Mouse (Mus musculus): ENCODE results near the gene Kif22. TPM values are rescaled to one million over a fixed set of nuclear protein-coding genes. Genes with fewer than 3 reads are reported as not detected.

The Kif22 gene
- polyA plus RNA-seq, 1 experiment from 2014 or later = 152 TPM

DNA sequence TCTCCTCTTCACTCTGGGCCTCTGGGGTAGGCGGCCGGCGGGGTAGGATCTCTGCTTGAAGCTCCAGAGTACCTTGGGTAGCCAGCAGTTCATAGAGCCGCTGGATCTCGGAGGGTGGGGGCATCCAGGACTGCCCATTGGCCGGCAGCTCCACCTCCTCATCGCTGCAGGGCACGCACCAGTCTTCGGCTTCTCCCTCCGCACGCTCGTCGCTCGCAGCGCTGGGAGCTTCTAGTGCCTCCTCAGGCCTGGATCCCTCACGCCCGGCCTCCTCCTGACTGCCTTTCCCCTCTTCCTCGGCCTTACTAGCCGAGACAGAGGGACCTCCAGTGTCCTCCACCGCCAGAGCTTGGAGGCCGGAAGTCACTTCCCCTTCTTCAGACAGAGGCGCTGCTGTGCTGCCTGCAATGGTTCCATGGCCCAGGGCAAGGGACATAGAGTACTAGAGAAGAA lies 25.8 kb downstream of the Kif22 start:
- WGBS = 0% methylated on average over 22 of the region's 22 CpGs
- peak; percentile 78 for DNase-seq (ENCODE audit: low spot score)
- Histone ChIP-seq H3K4me2 (peak overlapping the region; percentile 98), H3K9me3 (ENCODE audit: control insufficient read depth, low read length) (no peaks in the 10 kb centered on the region), H3K9ac (ENCODE audit: low read depth, low read length) (peak overlapping the region; percentile 94), H3K27me3 (replicated peaks; ENCODE audit: control insufficient read depth, insufficient read depth, low read length) (no peaks in the 10 kb centered on the region), H3K4me1 (replicated peaks; ENCODE audit: control insufficient read depth, insufficient read depth, low read length) (peaks cover 52% of the 10 kb centered on the region), H3K27ac (ENCODE audit: low read depth, low read length) (peak overlapping the region; percentile 95), H3K36me3 (ENCODE audit: control insufficient read depth, insufficient read depth, low read length) (peaks cover 13% of the 10 kb centered on the region), H3K4me3 (ENCODE audit: low read depth, low read length) (peak overlapping the region; percentile 86)
- peak; percentile 60 for ATAC-seq (replicated peaks; ENCODE audit: low FRiP score)

DNA sequence TGATC lies 26.0 kb downstream of the Kif22 start, which contains the start of gene Pagr1b:
Pagr1b (minus strand) TSS at position 4 of the 5 bp plus-strand sequence.
- no peak for DNase-seq (ENCODE audit: low spot score)
- peaks cover 13% of the 10 kb centered on the region for H3K36me3 ChIP-seq (ENCODE audit: control insufficient read depth, insufficient read depth, low read length)
- H3K4me3 ChIP-seq (ENCODE audit: low read depth, low read length) = peak within 1 kb of the TSS; percentile 86

DNA sequence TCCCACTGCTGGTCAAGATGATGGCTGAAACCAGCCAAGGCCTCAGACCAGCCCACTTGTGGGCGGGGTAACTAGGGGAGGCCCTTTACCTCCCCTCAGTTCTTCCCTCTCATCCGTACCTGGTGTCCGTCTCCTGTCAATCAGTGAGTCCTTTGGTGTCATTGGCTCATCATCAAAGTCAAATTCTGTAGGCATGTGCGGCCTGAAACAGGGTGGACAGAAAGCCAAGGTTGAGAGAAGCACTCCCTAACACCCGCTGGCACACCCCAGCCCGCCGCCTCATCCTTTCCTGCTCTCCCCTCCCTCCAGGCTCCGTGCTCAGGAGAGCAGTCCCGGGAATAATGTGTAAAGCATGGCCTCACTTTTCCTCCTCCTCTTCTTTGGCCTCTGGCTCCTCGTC lies 26.2 kb downstream of the Kif22 start:
- ATAC-seq (replicated peaks; ENCODE audit: low FRiP score) = peak; percentile 46
- peaks cover 13% of the 10 kb centered on the region for H3K36me3 ChIP-seq (ENCODE audit: control insufficient read depth, insufficient read depth, low read length)
- H3K4me1 ChIP-seq (replicated peaks; ENCODE audit: control insufficient read depth, insufficient read depth, low read length) = peaks cover 47% of the 10 kb centered on the region
- peak overlapping the region; percentile 98 for H3K4me2 ChIP-seq
- no peaks in the 10 kb centered on the region for H3K9me3 ChIP-seq (ENCODE audit: control insufficient read depth, low read length)
- H3K9ac ChIP-seq (ENCODE audit: low read depth, low read length) = peak overlapping the region; percentile 94
- DNase-seq (ENCODE audit: low spot score) = no peak
- H3K4me3 ChIP-seq (ENCODE audit: low read depth, low read length) = peak overlapping the region; percentile 86
- WGBS = 3% methylated on average over 10 of the region's 10 CpGs
- no peaks in the 10 kb centered on the region for H3K27me3 ChIP-seq (replicated peaks; ENCODE audit: control insufficient read depth, insufficient read depth, low read length)
- peak overlapping the region; percentile 95 for H3K27ac ChIP-seq (ENCODE audit: low read depth, low read length)

More for the DNA sequence above, 26.0 kb downstream of the Kif22 start, which contains the start of gene Pagr1b:
- H3K9me3 ChIP-seq (ENCODE audit: control insufficient read depth, low read length) = no peaks in the 10 kb centered on the region
- H3K4me1 ChIP-seq (replicated peaks; ENCODE audit: control insufficient read depth, insufficient read depth, low read length) = peaks cover 49% of the 10 kb centered on the region
- no peak for ATAC-seq (replicated peaks; ENCODE audit: low FRiP score)
- H3K27ac ChIP-seq (ENCODE audit: low read depth, low read length) = peak within 1 kb of the TSS; percentile 95
- peak within 1 kb of the TSS; percentile 98 for H3K4me2 ChIP-seq
- H3K27me3 ChIP-seq (replicated peaks; ENCODE audit: control insufficient read depth, insufficient read depth, low read length) = no peaks in the 10 kb centered on the region
- H3K9ac ChIP-seq (ENCODE audit: low read depth, low read length) = peak within 1 kb of the TSS; percentile 94

DNA sequence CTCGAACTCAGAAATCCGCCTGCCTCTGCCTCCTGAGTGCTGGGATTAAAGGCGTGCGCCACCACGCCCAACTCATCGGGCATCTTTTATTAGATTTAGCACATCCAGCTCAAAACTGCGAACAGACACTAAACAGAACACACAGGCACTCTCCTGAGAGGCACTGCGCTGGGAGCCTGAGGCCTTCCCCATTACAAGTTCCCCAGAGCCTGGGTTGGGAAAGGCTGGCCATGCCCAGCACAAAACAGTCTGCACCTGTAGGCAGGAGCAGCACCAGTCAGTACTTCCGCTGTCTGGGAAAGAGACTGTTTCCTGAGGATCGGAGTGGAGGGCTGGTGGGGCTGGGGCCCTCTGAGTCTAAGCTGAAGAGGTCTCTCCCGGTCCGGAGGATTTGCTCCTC lies 27.3 kb downstream of the Kif22 start:
- Histone ChIP-seq H3K27ac (ENCODE audit: low read depth, low read length) (no peak overlapping the region), H3K9ac (ENCODE audit: low read depth, low read length) (no peak overlapping the region), H3K4me1 (replicated peaks; ENCODE audit: control insufficient read depth, insufficient read depth, low read length) (peaks cover 37% of the 10 kb centered on the region), H3K36me3 (ENCODE audit: control insufficient read depth, insufficient read depth, low read length) (peaks cover 13% of the 10 kb centered on the region), H3K9me3 (ENCODE audit: control insufficient read depth, low read length) (no peaks in the 10 kb centered on the region), H3K4me3 (ENCODE audit: low read depth, low read length) (no peak overlapping the region; the same call in 1 of the 2 replicates), H3K27me3 (replicated peaks; ENCODE audit: control insufficient read depth, insufficient read depth, low read length) (no peaks in the 10 kb centered on the region), H3K4me2 (peak overlapping the region; percentile 98)
- ATAC-seq (replicated peaks; ENCODE audit: low FRiP score) (no peak), DNase-seq (ENCODE audit: low spot score) (no peak)
- WGBS = 92% methylated on average over 12 of the region's 12 CpGs

DNA sequence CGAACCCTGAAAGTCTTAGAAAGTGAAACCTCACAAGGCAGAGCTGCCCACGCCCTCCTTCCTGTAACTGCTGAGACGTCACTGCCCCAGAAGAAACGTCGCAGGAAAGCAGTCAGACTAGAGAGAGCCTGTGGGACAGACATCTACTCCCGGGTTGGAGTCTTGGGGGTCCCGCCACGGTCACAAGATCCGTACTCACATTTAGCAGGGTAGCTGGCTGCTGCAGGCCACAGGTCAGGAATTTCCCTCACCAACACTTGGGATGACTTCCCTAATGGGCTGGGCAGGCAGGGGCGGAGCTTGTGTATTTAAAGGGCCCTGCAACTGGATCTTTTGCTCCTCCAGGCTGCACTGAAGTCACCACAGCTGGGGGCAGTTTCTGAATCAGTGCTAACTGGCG lies 28.0 kb downstream of the Kif22 start, which contains the start of gene Mvp:
Mvp (minus strand) TSS at position 302 of the 400 bp plus-strand sequence.
- H3K36me3 ChIP-seq (ENCODE audit: control insufficient read depth, insufficient read depth, low read length) = peaks cover 13% of the 10 kb centered on the region
- H3K9ac ChIP-seq (ENCODE audit: low read depth, low read length) = peak within 1 kb of the TSS; percentile 94
- 31% methylated on average over 11 of the region's 11 CpGs for WGBS
- peak within 1 kb of the TSS; percentile 98 for H3K4me2 ChIP-seq
- H3K9me3 ChIP-seq (ENCODE audit: control insufficient read depth, low read length) = no peaks in the 10 kb centered on the region
- peak within 1 kb of the TSS; percentile 86 for H3K4me3 ChIP-seq (ENCODE audit: low read depth, low read length)
- no peak for ATAC-seq (replicated peaks; ENCODE audit: low FRiP score)
- DNase-seq (ENCODE audit: low spot score) = no peak
- H3K27me3 ChIP-seq (replicated peaks; ENCODE audit: control insufficient read depth, insufficient read depth, low read length) = no peaks in the 10 kb centered on the region
- peaks cover 33% of the 10 kb centered on the region for H3K4me1 ChIP-seq (replicated peaks; ENCODE audit: control insufficient read depth, insufficient read depth, low read length)
- H3K27ac ChIP-seq (ENCODE audit: low read depth, low read length) = 0 out of 2 replicates have a peak within 1 kb of the TSS, but pooled peaks have one; percentile 1

DNA sequence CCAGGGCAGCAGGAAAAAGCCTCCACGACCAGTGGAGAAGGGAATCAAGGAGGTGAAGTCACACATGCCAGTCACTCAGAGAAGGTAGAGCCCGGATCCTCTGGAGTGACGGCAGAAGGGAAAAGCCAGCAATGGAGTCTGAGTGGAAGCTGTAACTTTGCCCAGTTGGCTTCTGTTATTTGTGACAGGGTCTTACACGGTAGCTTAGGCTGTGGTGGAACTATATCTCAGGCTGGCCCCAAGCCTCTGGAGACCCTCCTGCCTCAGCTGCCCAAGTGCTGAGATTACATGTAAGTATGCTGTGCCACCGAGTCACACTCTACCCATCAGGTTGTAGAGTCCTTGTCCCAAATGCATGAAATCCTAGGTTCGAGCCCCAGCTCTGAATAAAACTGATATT lies 28.9 kb downstream of the Kif22 start:
- H3K27ac ChIP-seq (ENCODE audit: low read depth, low read length) = no peak overlapping the region
- no peak overlapping the region for H3K9ac ChIP-seq (ENCODE audit: low read depth, low read length)
- ATAC-seq (replicated peaks; ENCODE audit: low FRiP score) (no peak), DNase-seq (ENCODE audit: low spot score) (no peak)
- H3K27me3 ChIP-seq (replicated peaks; ENCODE audit: control insufficient read depth, insufficient read depth, low read length) = no peaks in the 10 kb centered on the region
- peak overlapping the region; percentile 98 for H3K4me2 ChIP-seq
- H3K4me3 ChIP-seq (ENCODE audit: low read depth, low read length) = peak overlapping the region; percentile 47; the same call in 1 of the 2 replicates
- WGBS = 90% methylated on average over 6 of the region's 6 CpGs
- no peaks in the 10 kb centered on the region for H3K9me3 ChIP-seq (ENCODE audit: control insufficient read depth, low read length)
- H3K4me1 ChIP-seq (replicated peaks; ENCODE audit: control insufficient read depth, insufficient read depth, low read length) = peaks cover 41% of the 10 kb centered on the region
- peaks cover 13% of the 10 kb centered on the region for H3K36me3 ChIP-seq (ENCODE audit: control insufficient read depth, insufficient read depth, low read length)

DNA sequence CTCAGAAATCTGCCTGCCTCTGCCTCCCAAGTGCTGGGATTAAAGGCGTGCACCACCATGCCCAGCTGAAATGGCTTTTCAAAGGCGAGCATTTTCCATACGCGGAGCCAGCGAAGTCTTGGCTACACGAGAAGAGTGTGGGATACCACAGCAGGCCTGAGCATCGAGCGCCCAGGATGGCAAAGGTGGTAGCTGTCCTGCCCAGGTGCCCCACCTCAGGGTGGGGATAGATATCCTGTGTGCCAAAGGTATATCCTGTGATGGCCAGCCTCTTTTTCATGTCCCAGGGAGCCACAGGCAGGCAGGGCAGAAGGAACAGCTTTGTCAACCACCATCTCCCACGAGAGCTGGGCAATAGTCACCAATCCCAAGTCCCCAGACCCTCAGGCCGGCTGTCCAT lies 29.4 kb downstream of the Kif22 start:
- DNase-seq (ENCODE audit: low spot score) (no peak), ATAC-seq (replicated peaks; ENCODE audit: low FRiP score) (no peak)
- H3K4me1 ChIP-seq (replicated peaks; ENCODE audit: control insufficient read depth, insufficient read depth, low read length) = peaks cover 41% of the 10 kb centered on the region
- no peak overlapping the region for H3K4me3 ChIP-seq (ENCODE audit: low read depth, low read length)
- H3K9me3 ChIP-seq (ENCODE audit: control insufficient read depth, low read length) = no peaks in the 10 kb centered on the region
- WGBS = 91% methylated on average over 10 of the region's 10 CpGs
- no peak overlapping the region for H3K4me2 ChIP-seq
- H3K27ac ChIP-seq (ENCODE audit: low read depth, low read length) = no peak overlapping the region
- peaks cover 13% of the 10 kb centered on the region for H3K36me3 ChIP-seq (ENCODE audit: control insufficient read depth, insufficient read depth, low read length)
- H3K27me3 ChIP-seq (replicated peaks; ENCODE audit: control insufficient read depth, insufficient read depth, low read length) = no peaks in the 10 kb centered on the region
- H3K9ac ChIP-seq (ENCODE audit: low read depth, low read length) = no peak overlapping the region

DNA sequence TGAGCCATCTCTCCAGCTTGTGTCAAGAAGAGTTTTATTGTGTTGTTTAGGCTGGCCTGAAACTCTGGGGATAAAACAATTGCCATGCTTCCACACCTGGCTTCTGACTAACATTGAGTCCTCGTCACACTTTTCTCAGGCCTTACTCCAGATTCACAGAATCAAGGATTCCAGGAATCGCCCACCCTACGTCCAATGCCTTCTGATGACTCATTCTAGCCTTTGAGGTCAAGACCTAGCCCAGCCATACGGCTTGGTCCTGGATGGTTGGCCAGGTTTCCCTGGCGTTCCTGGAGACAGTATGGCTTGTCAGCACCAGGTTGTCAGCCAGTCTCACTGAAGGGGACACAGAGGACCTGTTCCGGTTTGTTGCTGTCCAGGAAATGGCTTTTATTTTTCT lies 29.9 kb downstream of the Kif22 start:
- DNase-seq (ENCODE audit: low spot score) = no peak
- no peak for ATAC-seq (replicated peaks; ENCODE audit: low FRiP score)
- H3K9me3 ChIP-seq (ENCODE audit: control insufficient read depth, low read length) = no peaks in the 10 kb centered on the region
- no peak overlapping the region for H3K4me2 ChIP-seq
- H3K27ac ChIP-seq (ENCODE audit: low read depth, low read length) = no peak overlapping the region
- no peak overlapping the region for H3K4me3 ChIP-seq (ENCODE audit: low read depth, low read length)
- peaks cover 38% of the 10 kb centered on the region for H3K4me1 ChIP-seq (replicated peaks; ENCODE audit: control insufficient read depth, insufficient read depth, low read length)
- no peak overlapping the region for H3K9ac ChIP-seq (ENCODE audit: low read depth, low read length)
- 81% methylated on average over 6 of the region's 6 CpGs for WGBS
- no peaks in the 10 kb centered on the region for H3K27me3 ChIP-seq (replicated peaks; ENCODE audit: control insufficient read depth, insufficient read depth, low read length)
- H3K36me3 ChIP-seq (ENCODE audit: control insufficient read depth, insufficient read depth, low read length) = peaks cover 13% of the 10 kb centered on the region

DNA sequence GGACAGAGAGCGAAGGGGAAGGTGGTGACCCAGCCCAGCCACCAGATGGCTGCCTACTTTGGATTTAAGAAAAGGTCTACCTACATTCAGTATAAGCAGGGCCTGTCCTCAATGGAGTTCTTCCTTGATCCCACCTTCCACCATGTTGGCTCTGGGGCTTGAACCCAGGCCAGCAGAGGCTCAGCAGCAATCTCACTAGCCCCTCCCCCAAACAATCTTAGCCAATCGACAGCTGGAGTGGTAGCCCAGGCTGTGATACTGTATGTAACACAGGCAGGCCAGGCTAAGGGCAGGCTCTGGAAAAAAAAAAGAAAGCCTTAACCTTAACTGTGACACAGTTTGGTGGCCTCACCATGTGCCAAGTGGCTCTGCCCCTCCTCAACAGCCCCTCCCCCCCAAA lies 30.6 kb downstream of the Kif22 start:
- ATAC-seq (replicated peaks; ENCODE audit: low FRiP score) = no peak
- H3K27ac ChIP-seq (ENCODE audit: low read depth, low read length) = no peak overlapping the region
- 74% methylated on average over 2 of the region's 2 CpGs for WGBS

More for the DNA sequence above, 30.6 kb downstream of the Kif22 start:
- Histone ChIP-seq H3K4me2 (no peak overlapping the region), H3K4me3 (ENCODE audit: low read depth, low read length) (no peak overlapping the region), H3K9me3 (ENCODE audit: control insufficient read depth, low read length) (no peaks in the 10 kb centered on the region), H3K9ac (ENCODE audit: low read depth, low read length) (no peak overlapping the region), H3K4me1 (replicated peaks; ENCODE audit: control insufficient read depth, insufficient read depth, low read length) (peaks cover 38% of the 10 kb centered on the region), H3K36me3 (ENCODE audit: control insufficient read depth, insufficient read depth, low read length) (peaks cover 13% of the 10 kb centered on the region), H3K27me3 (replicated peaks; ENCODE audit: control insufficient read depth, insufficient read depth, low read length) (no peaks in the 10 kb centered on the region)
- no peak for DNase-seq (ENCODE audit: low spot score)

Measured in liver, embryonic 11.5 days (tissue).